Mouse (Mus musculus) lung, postnatal 25 days (tissue): ENCODE measurements around the gene Acpp.
"Not testable (repeated sequence)": the region's sequence is repeated elsewhere in the genome, so short reads cannot be mapped to it uniquely, and the experiment has no call there.

Source experiments
- DNase-seq: peaks from one replicate; pipeline ENCODE4 v3.0.0; 2022; ENCODE audit warnings: low spot score

Acpp gene

GRCm38 (mm10) chr9:104337183-104337931 is at the start of gene Acpp:
Gene Acpp (minus strand): TSS chr9:104337748.
- peak; percentile 78 for DNase-seq

- no peak for DNase-seq
These were observed 45.1 kb upstream of the Acpp start for GRCm38 (mm10) chr9:104382571-104383170.

GRCm38 (mm10) chr9:104379532-104380162 is 42.1 kb upstream of the Acpp start:
- peak; percentile 8 for DNase-seq

GRCm38 (mm10) chr9:104375573-104375972 is 38.0 kb upstream of the Acpp start:
- DNase-seq = no peak

- peak; percentile 16 for DNase-seq
These were observed 35.7 kb upstream of the Acpp start for GRCm38 (mm10) chr9:104373253-104373652.

GRCm38 (mm10) chr9:104366983-104367382 is 29.4 kb upstream of the Acpp start:
- no peak for DNase-seq

GRCm38 (mm10) chr9:104361951-104362350 is 24.4 kb upstream of the Acpp start:
- not testable (repeated sequence) for DNase-seq

- no peak for DNase-seq
These were observed 23.7 kb upstream of the Acpp start for GRCm38 (mm10) chr9:104361073-104361891.

- no peak for DNase-seq
These were observed 22.8 kb upstream of the Acpp start for GRCm38 (mm10) chr9:104360389-104360788.

GRCm38 (mm10) chr9:104355521-104356270 is 18.1 kb upstream of the Acpp start:
- DNase-seq = no peak

GRCm38 (mm10) chr9:104344136-104344535 is 6.6 kb upstream of the Acpp start:
- DNase-seq = no peak

- DNase-seq = no peak
These were observed 1.9 kb upstream of the Acpp start for GRCm38 (mm10) chr9:104339483-104339882.

- peak; percentile 21 for DNase-seq
These were observed 1.2 kb upstream of the Acpp start for GRCm38 (mm10) chr9:104338489-104339427.

GRCm38 (mm10) chr9:104331301-104331700 is 6.2 kb downstream of the Acpp start:
- DNase-seq = peak; percentile 12

- peak; percentile 45 for DNase-seq
These were observed 8.9 kb downstream of the Acpp start for GRCm38 (mm10) chr9:104328655-104329054.

- no peak for DNase-seq
These were observed 16.0 kb downstream of the Acpp start for GRCm38 (mm10) chr9:104321519-104321918.

- no peak for DNase-seq
These were observed 21.2 kb downstream of the Acpp start for GRCm38 (mm10) chr9:104316351-104316750.

- peak; percentile 21 for DNase-seq
These were observed 22.0 kb downstream of the Acpp start for GRCm38 (mm10) chr9:104315499-104315898.

GRCm38 (mm10) chr9:104306734-104307133 is 30.8 kb downstream of the Acpp start:
- DNase-seq = peak; percentile 50
